Mouse (Mus musculus) embryonic facial prominence, embryonic 12.5 days (tissue): ENCODE measurements at regions not wholly inside any gene's neighbourhood (a gene's known extent, or its start where the extent isn't known, plus 50 kb on each side); places are given as distances from the start of the nearest gene placed in this dataset. TPM values are rescaled to one million over a fixed set of nuclear protein-coding genes. Genes with fewer than 3 reads are reported as not detected.

Experiments used
- microRNA-seq: library from miRNA; unstranded; fragments of <30 nt; microRNA quantifications from one replicate; pipeline ENCODE4, GENCODE M21; 2017

Small RNA genes lying in the stretch of these regions (microRNA-seq; reads per million reads assigned to microRNA genes)
- gene Gm25442: not detected
